23 mouse cellular contexts compared by ENCODE assay signal in genomic region chr1:53015606-53016005, GRCm38 (mm10). TPM values are rescaled to one million over a fixed set of nuclear protein-coding genes. Genes with fewer than 3 reads are reported as not detected.
DNase-seq lines count a peak whose midpoint lies in the region; ATAC-seq and TF ChIP-seq lines count a peak whose summit lies in the region.
"Had no signal": no experiment of that assay in that cellular context is flagged by ENCODE, and none has a peak within 500 bp of the region (broad histone marks: within the 10 kb centered on the region; RNA-seq: fewer than 3 reads in every experiment).

No protein-coding gene starts in this region.

- intact Hi-C loops in left cerebral cortex, adult 2 months (cut with DNase I), result no loop called here

- ATAC-seq in cerebellum, adult (ENCODE audit: insufficient number of reproducible peaks, low FRiP score, low TSS enrichment), result no peak
- ATAC-seq: activated CD4-positive, CD25-positive, alpha-beta regulatory T cell, adult 4 months; forebrain, embryonic 14.5 days; forebrain, embryonic 16.5 days; Patski had no signal

- no peak overlapping the region for H3K4me3 ChIP-seq in left cerebral cortex, adult 2 months
- H3K4me3 ChIP-seq: embryonic facial prominence, embryonic 10.5 days; embryonic facial prominence, embryonic 12.5 days; forebrain, embryonic 12.5 days had no signal

- DNase-seq in cerebellum, adult 9-10 months, result peak; percentile 53
- no peak for DNase-seq in left cerebral cortex, adult 2 months (ENCODE audit: extremely low spot score in 1 of 2, low spot score in 2 of 2)
- DNase-seq in left cerebral cortex, adult 11 months (ENCODE audit: low spot score), result no peak
- peak; percentile 37 for DNase-seq in Muller cell, postnatal 12 days (ENCODE audit: inconsistent ontology term)
- no peak for DNase-seq in frontal cortex, postnatal 10 days (ENCODE audit: low spot score in 2 of 2)
- DNase-seq: adrenal gland, adult 8-10 months; adrenal gland, postnatal 14 days; adrenal gland, postnatal 36 days; cerebellum, adult 11 months; cerebellum, adult 8-10 months; cerebellum, postnatal 10 days; cerebellum, postnatal 25 days had no signal

- H3K27ac ChIP-seq in left cerebral cortex, adult 2 months, result peak overlapping the region; percentile 53; the same call in 1 of the 2 replicates
- H3K27ac ChIP-seq: embryonic facial prominence, embryonic 10.5 days; embryonic facial prominence, embryonic 12.5 days; forebrain, embryonic 12.5 days had no signal

- no peak for TF ChIP-seq CTCF in left cerebral cortex, adult 2 months (IDR thresholded peaks at IDR 0.05)

RNA-seq across cellular contexts. Expression of gene 1700019D03Rik, which starts 4.4 kb away (rescaled TPM):
- total RNA-seq in left cerebral cortex, adult 2 months (2021), result 10 to 100 TPM; 12.8 to 13.7 TPM
- total RNA-seq: MEL had no signal

RNA-seq across cellular contexts. Expression of gene Mstn, which starts 45.8 kb away (rescaled TPM):
- total RNA-seq in left cerebral cortex, adult 2 months (2021), result under 1 TPM; 0.33 to 0.50 TPM
- total RNA-seq: adrenal gland, adult 18-20 months; adrenal gland, postnatal 14 days; adrenal gland, postnatal 36 days; ES-E14; MEL had no signal

Comparison
In these comparisons a context has a peak if more than half of its experiments do, and no peak if none do; other contexts are left out.
1. DNase-seq: peak in cerebellum, adult 9-10 months (single experiment) and Muller cell, postnatal 12 days (single experiment); none in left cerebral cortex, adult 2 months (0 of 2), left cerebral cortex, adult 11 months (single experiment) and frontal cortex, postnatal 10 days (0 of 2).